Mouse (Mus musculus): ENCODE data around the gene Abcc4. TPM values are rescaled to one million over a fixed set of nuclear protein-coding genes. Genes with fewer than 3 reads are reported as not detected.

The Abcc4 gene
- polyA plus RNA-seq, 1 experiment, result 8.7 TPM

GRCm38 (mm10) chr14:118700576-118700975 lies 5.4 kb downstream of the Abcc4 start:
- H3K4me3 ChIP-seq (replicated peaks; ENCODE audit: extremely low read depth, low read depth, low read length), result no peak overlapping the region
- H3K4me1 ChIP-seq (ENCODE audit: control insufficient read depth, insufficient read depth, low read length), result no peaks in the 10 kb centered on the region; the same call in 1 of the 2 replicates
- no peak for TF ChIP-seq POLR2A (IDR thresholded peaks at IDR 0.05; ENCODE audit: borderline replicate concordance, extremely low read depth, low read depth, low read length)
- no peak for TF ChIP-seq CTCF (IDR thresholded peaks at IDR 0.05; ENCODE audit: insufficient read depth, low read length)
- WGBS, result 81% methylated on average over 7 of the region's 7 CpGs
- no peak for DNase-seq

- DNase-seq, result no peak
- no peak for TF ChIP-seq CTCF (IDR thresholded peaks at IDR 0.05; ENCODE audit: insufficient read depth, low read length)
- no peak for TF ChIP-seq POLR2A (IDR thresholded peaks at IDR 0.05; ENCODE audit: borderline replicate concordance, extremely low read depth, low read depth, low read length)
- 52% methylated on average over 5 of the region's 5 CpGs for WGBS
- Histone ChIP-seq H3K4me1 (ENCODE audit: control insufficient read depth, insufficient read depth, low read length) (no peaks in the 10 kb centered on the region), H3K4me3 (replicated peaks; ENCODE audit: extremely low read depth, low read depth, low read length) (no peak overlapping the region)
Measured at GRCm38 (mm10) chr14:118699963-118700362, 6.1 kb downstream of the Abcc4 start.

- Histone ChIP-seq H3K4me1 (ENCODE audit: control insufficient read depth, insufficient read depth, low read length) (no peaks in the 10 kb centered on the region), H3K4me3 (replicated peaks; ENCODE audit: extremely low read depth, low read depth, low read length) (no peak overlapping the region)
- DNase-seq, result no peak
- 62% methylated on average over 10 of the region's 10 CpGs for WGBS
- TF ChIP-seq POLR2A (IDR thresholded peaks at IDR 0.05; ENCODE audit: borderline replicate concordance, extremely low read depth, low read depth, low read length) (no peak), CTCF (IDR thresholded peaks at IDR 0.05; ENCODE audit: insufficient read depth, low read length) (no peak)
Measured at GRCm38 (mm10) chr14:118699508-118699907, 6.5 kb downstream of the Abcc4 start.

DNA sequence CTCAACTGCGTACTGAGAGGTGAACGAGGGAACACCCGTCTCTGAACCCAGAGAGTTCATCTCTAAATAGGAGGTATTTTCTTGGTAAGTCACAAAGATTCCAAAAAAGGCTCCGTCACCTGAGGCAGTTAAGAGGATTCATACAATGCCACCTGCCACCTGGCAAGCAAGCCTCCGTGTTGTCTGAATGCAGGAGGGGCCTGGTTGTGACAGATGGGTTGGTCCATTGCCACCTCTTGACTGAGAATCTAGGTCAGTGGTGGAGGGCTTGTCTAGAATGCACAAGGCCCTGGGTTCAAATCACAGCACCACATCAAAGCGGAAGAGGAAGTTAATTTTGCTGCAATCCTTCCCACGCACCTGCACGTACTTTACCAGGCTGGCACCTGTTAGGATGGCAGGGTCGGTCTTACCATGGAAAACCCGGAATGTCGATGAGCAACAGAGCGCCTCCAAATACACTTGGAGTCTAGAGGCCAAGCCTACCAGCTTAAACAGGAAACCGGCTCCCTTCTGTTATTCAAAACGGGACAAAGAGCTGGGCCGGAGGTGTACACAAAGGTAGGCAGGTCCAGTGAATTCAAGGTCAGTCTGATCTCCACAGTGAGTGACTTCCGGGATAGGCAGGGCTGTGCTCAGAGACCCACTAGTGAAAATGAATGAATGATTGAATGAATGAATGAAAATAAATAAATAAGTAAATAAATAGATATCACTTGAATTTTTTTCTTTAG lies 9.3 kb downstream of the Abcc4 start:
- Histone ChIP-seq H3K4me3 (replicated peaks; ENCODE audit: extremely low read depth, low read depth, low read length) (no peak overlapping the region), H3K4me1 (ENCODE audit: control insufficient read depth, insufficient read depth, low read length) (peaks cover 3% of the 10 kb centered on the region; the same call in 1 of the 2 replicates)
- 84% methylated on average over 16 of the region's 16 CpGs for WGBS
- TF ChIP-seq POLR2A (IDR thresholded peaks at IDR 0.05; ENCODE audit: borderline replicate concordance, extremely low read depth, low read depth, low read length), result no peak
- TF ChIP-seq CTCF (IDR thresholded peaks at IDR 0.05; ENCODE audit: insufficient read depth, low read length), result no peak
- DNase-seq, result no peak

GRCm38 (mm10) chr14:118695866-118696265 lies 10.2 kb downstream of the Abcc4 start:
- no peak for TF ChIP-seq POLR2A (IDR thresholded peaks at IDR 0.05; ENCODE audit: borderline replicate concordance, extremely low read depth, low read depth, low read length)
- no peak for TF ChIP-seq CTCF (IDR thresholded peaks at IDR 0.05; ENCODE audit: insufficient read depth, low read length)
- no peak for DNase-seq
- Histone ChIP-seq H3K4me1 (ENCODE audit: control insufficient read depth, insufficient read depth, low read length) (peaks cover 8% of the 10 kb centered on the region), H3K4me3 (replicated peaks; ENCODE audit: extremely low read depth, low read depth, low read length) (no peak overlapping the region)
- WGBS, result 89% methylated on average over 11 of the region's 11 CpGs

DNA sequence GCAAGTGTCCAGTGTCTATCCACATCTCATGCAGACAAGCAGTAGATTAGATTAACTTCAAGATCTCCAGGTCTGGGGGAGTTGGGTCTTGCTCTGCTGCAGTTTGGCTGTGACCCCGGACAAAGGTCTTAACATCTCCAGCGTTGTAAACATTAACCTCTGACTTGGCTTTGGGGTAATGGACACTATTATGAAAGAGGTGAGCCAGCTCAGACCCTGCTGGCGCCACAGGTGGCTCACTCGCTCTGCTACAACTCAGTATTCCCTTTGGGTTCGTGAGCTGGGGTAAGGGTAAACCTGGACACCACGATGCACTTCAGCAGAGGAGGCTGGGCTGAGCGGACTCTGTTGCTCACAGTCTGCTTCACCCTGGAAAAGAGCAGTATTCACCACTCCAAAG lies 11.7 kb downstream of the Abcc4 start:
- Histone ChIP-seq H3K4me3 (replicated peaks; ENCODE audit: extremely low read depth, low read depth, low read length) (no peak overlapping the region), H3K4me1 (ENCODE audit: control insufficient read depth, insufficient read depth, low read length) (peaks cover 15% of the 10 kb centered on the region)
- TF ChIP-seq CTCF (IDR thresholded peaks at IDR 0.05; ENCODE audit: insufficient read depth, low read length) (no peak), POLR2A (IDR thresholded peaks at IDR 0.05; ENCODE audit: borderline replicate concordance, extremely low read depth, low read depth, low read length) (no peak)
- DNase-seq, result no peak
- 92% methylated on average over 7 of the region's 7 CpGs for WGBS

DNA sequence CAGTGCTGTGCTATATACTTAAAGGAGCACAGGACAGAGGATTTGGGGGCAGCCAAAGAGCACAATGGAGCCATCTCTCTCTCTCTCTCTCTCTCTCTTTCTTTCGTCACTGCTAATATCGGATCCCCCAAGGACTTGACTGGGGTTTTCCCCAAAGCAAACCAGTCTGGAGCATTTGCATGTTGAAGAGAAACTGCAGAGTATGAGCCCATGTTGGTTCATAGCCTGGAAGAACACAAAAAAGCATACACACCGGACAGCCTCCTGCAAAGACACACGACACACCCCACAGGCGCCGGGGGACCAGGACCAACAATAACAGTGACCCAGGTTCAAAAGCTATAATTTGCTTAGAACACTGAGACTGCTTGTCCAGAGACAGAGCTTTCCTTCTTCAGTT lies 14.1 kb downstream of the Abcc4 start:
- H3K4me3 ChIP-seq (replicated peaks; ENCODE audit: extremely low read depth, low read depth, low read length), result no peak overlapping the region
- H3K4me1 ChIP-seq (ENCODE audit: control insufficient read depth, insufficient read depth, low read length), result peaks cover 15% of the 10 kb centered on the region
- DNase-seq, result no peak
- 74% methylated on average over 6 of the region's 6 CpGs for WGBS
- TF ChIP-seq CTCF (IDR thresholded peaks at IDR 0.05; ENCODE audit: insufficient read depth, low read length), result no peak
- TF ChIP-seq POLR2A (IDR thresholded peaks at IDR 0.05; ENCODE audit: borderline replicate concordance, extremely low read depth, low read depth, low read length), result no peak

DNA sequence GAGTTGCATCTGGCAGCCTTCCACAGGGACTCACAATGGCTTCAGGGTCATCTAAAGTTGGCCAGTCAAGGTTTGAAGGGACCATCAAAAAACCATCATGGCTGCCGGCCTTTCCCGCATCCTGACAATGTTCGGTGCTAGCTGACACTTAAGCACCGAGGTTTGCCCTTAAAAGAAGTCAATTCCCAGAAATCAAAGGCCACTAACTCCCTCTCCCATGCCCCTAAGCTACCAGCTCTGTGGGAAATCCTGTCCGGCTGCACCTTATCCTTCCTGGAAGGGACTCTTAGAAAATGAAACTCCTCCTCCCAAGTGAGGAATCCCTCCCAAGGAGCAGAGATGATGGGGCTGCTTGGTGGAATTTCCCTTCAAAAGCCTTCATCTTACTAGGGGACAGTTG lies 14.6 kb downstream of the Abcc4 start:
- H3K4me3 ChIP-seq (replicated peaks; ENCODE audit: extremely low read depth, low read depth, low read length), result no peak overlapping the region
- no peak for DNase-seq
- 57% methylated on average over 5 of the region's 5 CpGs for WGBS
- TF ChIP-seq CTCF (IDR thresholded peaks at IDR 0.05; ENCODE audit: insufficient read depth, low read length) (no peak), POLR2A (IDR thresholded peaks at IDR 0.05; ENCODE audit: borderline replicate concordance, extremely low read depth, low read depth, low read length) (no peak)
- H3K4me1 ChIP-seq (ENCODE audit: control insufficient read depth, insufficient read depth, low read length), result peaks cover 15% of the 10 kb centered on the region

- TF ChIP-seq CTCF (IDR thresholded peaks at IDR 0.05; ENCODE audit: insufficient read depth, low read length) (no peak), POLR2A (IDR thresholded peaks at IDR 0.05; ENCODE audit: borderline replicate concordance, extremely low read depth, low read depth, low read length) (no peak)
- H3K4me3 ChIP-seq (replicated peaks; ENCODE audit: extremely low read depth, low read depth, low read length), result no peak overlapping the region
- WGBS, result 26% methylated on average over 8 of the region's 8 CpGs
Measured at GRCm38 (mm10) chr14:118690921-118691320, 15.1 kb downstream of the Abcc4 start.

DNA sequence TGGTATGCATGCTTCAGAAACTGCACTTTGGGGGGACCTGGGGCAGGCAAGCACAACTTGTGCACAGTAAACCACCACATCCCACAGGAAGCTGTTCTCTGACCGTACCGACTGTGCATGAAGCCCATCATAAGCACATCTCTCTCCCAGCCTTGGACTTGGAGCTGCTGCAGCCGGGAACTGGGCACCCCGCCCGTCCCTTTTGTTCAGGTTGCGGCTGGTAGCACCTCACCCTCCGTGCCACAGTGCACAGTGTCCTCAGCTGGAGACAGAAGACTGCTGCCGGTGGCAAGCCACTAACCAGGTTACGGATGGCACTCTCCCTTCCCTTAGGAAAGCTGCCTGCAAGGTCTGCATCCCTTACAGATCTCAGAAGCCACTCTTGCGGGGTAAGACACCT lies 15.7 kb downstream of the Abcc4 start:
- no peak for DNase-seq
- peaks cover 15% of the 10 kb centered on the region for H3K4me1 ChIP-seq (ENCODE audit: control insufficient read depth, insufficient read depth, low read length)
- WGBS, result 44% methylated on average over 10 of the region's 10 CpGs
- no peak overlapping the region for H3K4me3 ChIP-seq (replicated peaks; ENCODE audit: extremely low read depth, low read depth, low read length)
- no peak for TF ChIP-seq CTCF (IDR thresholded peaks at IDR 0.05; ENCODE audit: insufficient read depth, low read length)
- TF ChIP-seq POLR2A (IDR thresholded peaks at IDR 0.05; ENCODE audit: borderline replicate concordance, extremely low read depth, low read depth, low read length), result no peak

More at GRCm38 (mm10) chr14:118690921-118691320, 15.1 kb downstream of the Abcc4 start:
- no peak for DNase-seq
- peaks cover 15% of the 10 kb centered on the region for H3K4me1 ChIP-seq (ENCODE audit: control insufficient read depth, insufficient read depth, low read length)

Measured in lung, adult 2 months (tissue).